Comparison of ENCODE assay signal across 9 mouse cellular contexts in the genomic region with DNA sequence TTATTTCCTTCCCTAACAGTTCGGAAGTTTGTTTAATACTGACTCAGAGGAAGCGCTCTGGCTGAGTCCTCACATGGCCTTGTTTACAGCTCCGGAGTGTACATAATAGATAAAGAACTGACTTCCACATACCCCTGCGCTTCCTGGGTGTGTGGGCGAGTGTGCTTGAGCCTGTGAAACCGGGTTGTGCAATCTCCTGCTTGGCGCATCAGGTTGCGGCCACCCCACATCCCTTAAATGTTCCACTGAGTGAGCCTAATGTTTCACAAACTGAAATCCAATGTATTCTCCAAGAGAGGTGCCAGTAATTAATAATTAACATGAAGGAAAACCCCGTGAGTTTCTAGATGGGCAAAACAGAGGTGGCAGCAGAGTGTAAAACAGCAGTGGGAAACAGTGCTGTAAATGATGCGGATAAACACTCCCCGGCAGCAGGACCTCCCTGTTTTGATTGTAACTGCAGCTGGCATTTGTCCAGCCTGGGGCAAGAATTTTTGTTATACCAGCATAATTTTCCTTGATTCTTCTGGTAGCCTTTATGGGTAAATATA.
A peak's percentile ranks its signal among the peaks of the same experiment; 100 is the strongest.
DNase-seq lines count a peak whose midpoint lies in the region; ATAC-seq and TF ChIP-seq lines count a peak whose summit lies in the region.
"Had no signal": no experiment of that assay in that cellular context is flagged by ENCODE, and none has a peak within 500 bp of the region (broad histone marks: within the 10 kb centered on the region; RNA-seq: fewer than 3 reads in every experiment).

No protein-coding gene starts in this region.

- no peak overlapping the region for H3K9ac ChIP-seq in lung, postnatal 0 days (replicated peaks; ENCODE audit: low read depth)
- H3K9ac ChIP-seq in forebrain, postnatal 0 days: no peak overlapping the region
- no peak overlapping the region for H3K9ac ChIP-seq in midbrain, embryonic 15.5 days

- WGBS in lung, postnatal 0 days: 9% methylated on average over 11 of the region's 11 CpGs
- 51% methylated on average over 11 of the region's 11 CpGs for WGBS in forebrain, postnatal 0 days
- WGBS in midbrain, embryonic 15.5 days: 61% methylated on average over 11 of the region's 11 CpGs

- H3K4me3 ChIP-seq in bone marrow macrophage, adult 2 months (ENCODE audit: insufficient read depth, low read length): no peak overlapping the region
- H3K4me3 ChIP-seq in lung, postnatal 0 days (ENCODE audit: low read depth, low read length): no peak overlapping the region
- no peak overlapping the region for H3K4me3 ChIP-seq in forebrain, postnatal 0 days (ENCODE audit: low read depth, low read length)
- H3K4me3 ChIP-seq in midbrain, embryonic 15.5 days: no peak overlapping the region
- H3K4me3 ChIP-seq: layer of hippocampus, adult 2 months had no signal

- H3K9me3 ChIP-seq in lung, postnatal 0 days (ENCODE audit: low read length): no peaks in the 10 kb centered on the region
- H3K9me3 ChIP-seq in forebrain, postnatal 0 days (ENCODE audit: low read length): no peaks in the 10 kb centered on the region
- no peaks in the 10 kb centered on the region for H3K9me3 ChIP-seq in midbrain, embryonic 15.5 days

- TF ChIP-seq EP300 in lung, postnatal 0 days (IDR thresholded peaks at IDR 0.05): peak; percentile 76; the same call in 1 of the 2 replicates

- no peak for TF ChIP-seq CTCF in bone marrow macrophage, adult 2 months (IDR thresholded peaks at IDR 0.05; ENCODE audit: low read depth, low read length)
- TF ChIP-seq CTCF in lung, postnatal 0 days (IDR thresholded peaks at IDR 0.05): no peak
- no peak for TF ChIP-seq CTCF in forebrain, postnatal 0 days (IDR thresholded peaks at IDR 0.05; ENCODE audit: low read depth)

- peak overlapping the region; percentile 59 for H3K27ac ChIP-seq in bone marrow macrophage, adult 2 months (ENCODE audit: insufficient read depth, low read depth, low read length)
- H3K27ac ChIP-seq in lung, postnatal 0 days (ENCODE audit: low read length): no peak overlapping the region
- H3K27ac ChIP-seq in forebrain, postnatal 0 days (ENCODE audit: low read depth, low read length): no peak overlapping the region
- H3K27ac ChIP-seq in midbrain, embryonic 15.5 days: no peak overlapping the region
- H3K27ac ChIP-seq: layer of hippocampus, adult 2 months had no signal

- H3K4me1 ChIP-seq in bone marrow macrophage, adult 2 months (ENCODE audit: control insufficient read depth, insufficient read depth, low read length): peaks cover 34% of the 10 kb centered on the region
- no peaks in the 10 kb centered on the region for H3K4me1 ChIP-seq in lung, postnatal 0 days (ENCODE audit: insufficient read depth, low read depth, low read length)
- no peaks in the 10 kb centered on the region for H3K4me1 ChIP-seq in forebrain, postnatal 0 days (ENCODE audit: insufficient read depth)
- no peaks in the 10 kb centered on the region for H3K4me1 ChIP-seq in midbrain, embryonic 15.5 days

- TF ChIP-seq POLR2A in bone marrow macrophage, adult 2 months (IDR thresholded peaks at IDR 0.05; ENCODE audit: borderline replicate concordance, low read depth, low read length): no peak

- H3K27me3 ChIP-seq in lung, postnatal 0 days (replicated peaks; ENCODE audit: insufficient read depth, low read length): no peaks in the 10 kb centered on the region
- H3K27me3 ChIP-seq in forebrain, postnatal 0 days (ENCODE audit: insufficient read depth, low read length): no peaks in the 10 kb centered on the region
- H3K27me3 ChIP-seq in midbrain, embryonic 15.5 days (replicated peaks): no peaks in the 10 kb centered on the region

- no peak overlapping the region for H3K4me2 ChIP-seq in lung, postnatal 0 days (replicated peaks; ENCODE audit: low read depth, low read length)
- H3K4me2 ChIP-seq in forebrain, postnatal 0 days (ENCODE audit: low read depth): no peak overlapping the region
- no peak overlapping the region for H3K4me2 ChIP-seq in midbrain, embryonic 15.5 days

- H3K36me3 ChIP-seq in lung, postnatal 0 days (ENCODE audit: insufficient read depth, low read length): no peaks in the 10 kb centered on the region
- H3K36me3 ChIP-seq in forebrain, postnatal 0 days (ENCODE audit: insufficient read depth): no peaks in the 10 kb centered on the region
- H3K36me3 ChIP-seq in midbrain, embryonic 15.5 days (replicated peaks): no peaks in the 10 kb centered on the region

- DNase-seq in ovary, adult 18-20 months (ENCODE audit: low spot score): peak; percentile 57
- DNase-seq in ovary, postnatal 10 days (ENCODE audit: low spot score): no peak
- DNase-seq in kidney, adult 8-10 months: peak; percentile 19 to 48
- DNase-seq in lung, postnatal 0 days (ENCODE audit: low spot score): peak; percentile 59
- no peak for DNase-seq in forebrain, postnatal 0 days
- no peak for DNase-seq in left cerebral cortex, postnatal 4 days

- intact Hi-C loops in left cerebral cortex, postnatal 4 days (cut with DNase I): no loop called here

- ATAC-seq in lung, postnatal 0 days: peak; percentile 89
- no peak for ATAC-seq in forebrain, postnatal 0 days
- ATAC-seq in midbrain, embryonic 15.5 days (replicated peaks): no peak

Comparison
In these comparisons a context has a peak if more than half of its experiments do, and no peak if none do; other contexts are left out.
1. DNase-seq: peak in ovary, adult 18-20 months (single experiment), kidney, adult 8-10 months (2 of 2) and lung, postnatal 0 days (single experiment); none in ovary, postnatal 10 days (single experiment), forebrain, postnatal 0 days (single experiment) and left cerebral cortex, postnatal 4 days (single experiment).